ENCODE assay signal across 9 mouse cellular contexts in genomic region chr19:3774159-3774558, GRCm38 (mm10). TPM values are rescaled to one million over a fixed set of nuclear protein-coding genes. Genes with fewer than 3 reads are reported as not detected.
DNase-seq lines count a peak whose midpoint lies in the region; ATAC-seq and TF ChIP-seq lines count a peak whose summit lies in the region.
"Had no signal": no experiment of that assay in that cellular context is flagged by ENCODE, and none has a peak within 500 bp of the region (broad histone marks: within the 10 kb centered on the region; RNA-seq: fewer than 3 reads in every experiment).

No protein-coding gene starts in this region.

- no peak overlapping the region for H3K9ac ChIP-seq in ES-E14 (ENCODE audit: insufficient read depth, low read depth, low read length, poor library complexity, severe bottlenecking)
- H3K9ac ChIP-seq in heart, embryonic 12.5 days: no peak overlapping the region
- H3K9ac ChIP-seq: hindbrain, embryonic 15.5 days had no signal

- H3K36me3 ChIP-seq in ES-E14 (ENCODE audit: control insufficient read depth, insufficient read depth, low read length, poor library complexity, severe bottlenecking): no peaks in the 10 kb centered on the region
- peaks cover 36% of the 10 kb centered on the region for H3K36me3 ChIP-seq in limb, embryonic 10.5 days
- peaks cover 11% of the 10 kb centered on the region; the same call in 1 of the 2 replicates for H3K36me3 ChIP-seq in heart, embryonic 12.5 days
- H3K36me3 ChIP-seq: hindbrain, embryonic 15.5 days had no signal

- intact Hi-C loops in left cerebral cortex, adult 2 months (cut with DNase I): no loop called here

- no peak for DNase-seq in left cerebral cortex, adult 2 months (ENCODE audit: extremely low spot score in 1 of 2, low spot score in 2 of 2)
- DNase-seq in left cerebral cortex, adult 8-10 months (ENCODE audit: low spot score in 2 of 2): no peak
- DNase-seq in ES-E14 (ENCODE audit: low read depth, low spot score): peak; percentile 24
- peak; percentile 14 for DNase-seq in adrenal gland, postnatal 25 days
- DNase-seq in retina, postnatal 1 day: peak; percentile 14
- no peak for DNase-seq in heart, adult 8-10 months (ENCODE audit: low spot score)
- no peak for DNase-seq in limb, embryonic 10.5 days (ENCODE audit: low spot score)

- H3K4me1 ChIP-seq in ES-E14 (ENCODE audit: control insufficient read depth in 2 of 2, insufficient read depth in 2 of 2, low read length in 2 of 2, poor library complexity in 1 of 2): 0 out of 4 replicates have a peak, but pooled peaks cover 0 to 2% of the 10 kb centered on the region in 2 experiments
- H3K4me1 ChIP-seq in limb, embryonic 10.5 days: peaks cover 8% of the 10 kb centered on the region
- peaks cover 10% of the 10 kb centered on the region for H3K4me1 ChIP-seq in heart, embryonic 12.5 days (replicated peaks)

- WGBS in limb, embryonic 10.5 days: 91% methylated on average over 2 of the region's 2 CpGs
- WGBS in heart, embryonic 12.5 days: 75% methylated on average over 2 of the region's 2 CpGs

- H3K4me2 ChIP-seq in heart, embryonic 12.5 days: no peak overlapping the region
- H3K4me2 ChIP-seq: hindbrain, embryonic 15.5 days had no signal

- in situ Hi-C loops in ES-E14 (cut with MboI; ENCODE audit: low sequenced_read_pairs in 2 of 2, unreplicated experiment in 2 of 2): no loop called here

- ATAC-seq in heart, embryonic 12.5 days (ENCODE audit: insufficient number of reproducible peaks, low FRiP score): no peak

- TF ChIP-seq CTCF in left cerebral cortex, adult 2 months (IDR thresholded peaks at IDR 0.05): peak; percentile 45

- H3K27me3 ChIP-seq in limb, embryonic 10.5 days (ENCODE audit: low read depth, poor library complexity, severe bottlenecking): no peaks in the 10 kb centered on the region
- no peaks in the 10 kb centered on the region for H3K27me3 ChIP-seq in heart, embryonic 12.5 days (replicated peaks)
- H3K27me3 ChIP-seq: hindbrain, embryonic 15.5 days had no signal

- H3K27ac ChIP-seq in left cerebral cortex, adult 2 months: no peak overlapping the region
- H3K27ac ChIP-seq in ES-E14 (ENCODE audit: insufficient read depth, low read depth, low read length, poor library complexity, severe bottlenecking): no peak overlapping the region
- H3K27ac ChIP-seq in limb, embryonic 10.5 days: no peak overlapping the region
- H3K27ac ChIP-seq in heart, embryonic 12.5 days (ENCODE audit: poor library complexity, severe bottlenecking): no peak overlapping the region
- H3K27ac ChIP-seq: hindbrain, embryonic 15.5 days had no signal

- no peaks in the 10 kb centered on the region for H3K9me3 ChIP-seq in ES-E14 (ENCODE audit: control insufficient read depth, insufficient read depth, low read depth, low read length)
- no peaks in the 10 kb centered on the region for H3K9me3 ChIP-seq in limb, embryonic 10.5 days (replicated peaks)
- no peaks in the 10 kb centered on the region for H3K9me3 ChIP-seq in heart, embryonic 12.5 days (replicated peaks)
- H3K9me3 ChIP-seq: hindbrain, embryonic 15.5 days had no signal

- no peak overlapping the region for H3K4me3 ChIP-seq in left cerebral cortex, adult 2 months
- H3K4me3 ChIP-seq in ES-E14 (ENCODE audit: insufficient read depth in 1 of 2, low read depth in 1 of 2, low read length in 2 of 2, poor library complexity in 1 of 2, severe bottlenecking in 1 of 2): no peak overlapping the region
- no peak overlapping the region for H3K4me3 ChIP-seq in limb, embryonic 10.5 days
- H3K4me3 ChIP-seq in heart, embryonic 12.5 days: no peak overlapping the region
- H3K4me3 ChIP-seq: hindbrain, embryonic 15.5 days had no signal

TF ChIP-seq in ES-E14, 5 proteins besides CTCF, POLR2A, EP300 and RAD21:
- TF ChIP-seq ZNF384 (IDR thresholded peaks at IDR 0.05; ENCODE audit: low read depth, low read length) (no peak), CHD2 (IDR thresholded peaks at IDR 0.05; ENCODE audit: low read depth, low read length) (no peak), HCFC1 (IDR thresholded peaks at IDR 0.05; ENCODE audit: borderline replicate concordance, insufficient read depth, low read length) (no peak), MAFK (IDR thresholded peaks at IDR 0.05; ENCODE audit: insufficient read depth, low read depth, low read length) (no peak), ZC3H11A (IDR thresholded peaks at IDR 0.05; ENCODE audit: borderline replicate concordance, low read depth, low read length) (no peak)

RNA-seq across cellular contexts. Expression of gene Kmt5b, which starts 6.9 kb away (rescaled TPM):
- 10 to 100 TPM; 52.4 to 52.6 TPM for total RNA-seq in left cerebral cortex, adult 2 months (2021)
- total RNA-seq in left cerebral cortex, adult 8-10 months (2022): 10 to 100 TPM; 46.2 to 53.0 (median 50.5) TPM
- 25.9 and 27.2 TPM in 2 replicates for total RNA-seq in ES-E14 (2012; rRNA removed)
- total RNA-seq in adrenal gland, postnatal 25 days (2021): 72.1 and 75.9 TPM in 2 replicates
- 10 to 100 TPM; 23.7 to 29.4 (median 28.2) TPM for total RNA-seq in heart, adult 8-10 months (2022)
- 21.4 and 29.2 TPM in 2 replicates for polyA plus RNA-seq in limb, embryonic 10.5 days (2016; fragmentation: Nextera tagmentation; extraction: Ambion mirVana)
- polyA plus RNA-seq in heart, embryonic 12.5 days (2016; fragmentation: Nextera tagmentation; extraction: Ambion mirVana): 29.3 and 32.9 TPM in 2 replicates

Comparison
In these comparisons a context has a peak if more than half of its experiments do, and no peak if none do; other contexts are left out.
1. DNase-seq: peak in ES-E14 (single experiment), adrenal gland, postnatal 25 days (single experiment) and retina, postnatal 1 day (single experiment); none in left cerebral cortex, adult 2 months (0 of 2), left cerebral cortex, adult 8-10 months (0 of 2), heart, adult 8-10 months (single experiment) and limb, embryonic 10.5 days (single experiment).